Mouse (Mus musculus) C2C12 (cell line): ENCODE measurements at regions not wholly inside any gene's neighbourhood (a gene's known extent, or its start where the extent isn't known, plus 50 kb on each side); places are given as distances from the start of the nearest gene placed in this dataset.

Source experiments
- H3K27me3 ChIP-seq: one replicate; pipeline ENCODE4 v1.6.1; 2011; ENCODE audit not compliant: control insufficient read depth, insufficient read depth, insufficient read length
- H3K36me3 ChIP-seq: one replicate; pipeline ENCODE4 v1.6.1; 2011; ENCODE audit not compliant: control insufficient read depth, insufficient read depth
- H3K4me3 ChIP-seq: one replicate; pipeline ENCODE4 v1.5.1; 2011; ENCODE audit warnings: mild to moderate bottlenecking, control low read depth; ENCODE audit not compliant: poor library complexity, insufficient read depth, severe bottlenecking
- H3K79me2 ChIP-seq: one replicate; pipeline ENCODE4 v1.6.1; 2011; ENCODE audit not compliant: control insufficient read depth, insufficient read depth
- H3K79me3 ChIP-seq: one replicate; pipeline ENCODE4 v1.6.1; 2011; ENCODE audit warnings: low read depth, control low read depth
- H3ac ChIP-seq: one replicate; pipeline ENCODE3; 2011; ENCODE audit warnings: low read depth; ENCODE audit not compliant: control insufficient read depth, insufficient read length
- CEBPB ChIP-seq: IDR thresholded peaks from one replicate; pipeline ENCODE4 v1.6.1; 2011; ENCODE audit warnings: low read depth, mild to moderate bottlenecking, control low read depth, moderate library complexity
- CTCF ChIP-seq: IDR thresholded peaks from one replicate; pipeline ENCODE4 v1.5.1; 2011; ENCODE audit not compliant: control insufficient read depth, insufficient read depth, insufficient read length
- FOSL1 ChIP-seq: IDR thresholded peaks from one replicate; pipeline ENCODE4 v1.8.0; 2011; ENCODE audit warnings: mild to moderate bottlenecking, low read length; ENCODE audit not compliant: poor library complexity, insufficient read depth, severe bottlenecking
- MAX ChIP-seq: IDR thresholded peaks from one replicate; pipeline ENCODE4 v1.6.1; 2011; ENCODE audit warnings: mild to moderate bottlenecking, control low read depth
- MYOD1 ChIP-seq: IDR thresholded peaks from one replicate; pipeline ENCODE4 v1.6.1; 2011; ENCODE audit warnings: low read depth; ENCODE audit not compliant: control insufficient read depth, insufficient read length
- MYOG ChIP-seq: IDR thresholded peaks from one replicate; pipeline ENCODE4 v1.6.1; 2011; ENCODE audit not compliant: control insufficient read depth, insufficient read length; ENCODE audit errors: extremely low read depth
- USF1 ChIP-seq: IDR thresholded peaks from one replicate; pipeline ENCODE4 v1.6.1; 2011; ENCODE audit warnings: low read depth, mild to moderate bottlenecking, control low read depth, moderate library complexity

DNA sequence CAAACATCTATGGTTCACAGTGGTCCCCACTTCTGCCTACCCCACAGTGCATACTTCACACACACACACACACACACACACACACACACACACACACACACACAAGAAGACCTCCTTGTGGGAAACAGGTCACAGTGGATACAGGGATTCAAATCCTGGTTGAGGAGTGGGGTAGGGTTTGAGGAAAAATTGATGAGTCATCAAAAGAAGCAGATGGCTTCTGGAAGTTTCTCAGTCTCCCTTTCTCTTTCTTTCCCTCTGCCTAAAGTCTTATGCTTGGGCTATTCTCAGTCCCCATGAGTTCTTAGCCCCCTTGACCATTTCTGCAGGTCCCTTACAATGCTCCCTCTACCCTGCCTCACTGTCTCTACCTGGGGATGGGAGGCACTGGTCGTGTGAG lies 56.4 kb downstream of the Rassf10 start:
- TF ChIP-seq USF1 (no peak), CTCF (no peak), MYOD1 (no peak), MYOG (no peak), MAX (no peak)
- Histone ChIP-seq H3K27me3 (peaks cover 26% of the 10 kb centered on the region), H3ac (no peak overlapping the region), H3K79me3 (no peaks in the 10 kb centered on the region), H3K4me3 (no peak overlapping the region), H3K36me3 (no peaks in the 10 kb centered on the region), H3K79me2 (no peaks in the 10 kb centered on the region)

DNA sequence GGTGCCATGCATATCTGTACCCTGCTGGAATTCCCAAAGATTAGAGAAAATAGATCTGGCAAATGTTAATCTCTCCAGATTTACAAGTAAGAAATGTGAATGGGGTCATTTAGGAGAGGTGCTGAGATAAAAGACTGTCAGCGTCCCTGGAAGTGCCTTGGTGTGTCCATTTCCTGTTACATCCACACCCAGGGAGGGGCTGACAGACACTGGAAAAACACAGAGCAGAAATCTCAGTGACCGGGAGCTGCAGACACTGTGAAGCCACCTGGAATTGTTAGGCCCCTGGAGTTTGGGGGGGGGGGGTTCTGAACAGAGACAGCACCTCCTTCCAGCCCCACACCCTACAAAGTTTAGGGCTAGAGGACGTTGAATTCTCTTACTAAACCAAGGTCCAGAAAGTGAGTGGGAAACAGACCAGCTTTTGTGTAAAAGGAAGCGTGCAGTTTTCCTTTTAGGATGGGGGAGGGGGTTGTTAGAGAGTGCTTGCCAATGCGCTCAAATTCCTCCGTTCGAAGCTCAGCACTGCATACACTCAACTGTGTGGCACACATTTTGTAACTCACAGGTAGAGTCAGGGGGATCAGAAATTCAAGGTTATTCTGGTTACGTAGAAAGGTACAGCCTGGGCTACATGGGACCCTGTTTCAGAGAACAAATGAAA lies 63.5 kb downstream of the Rassf10 start:
- Histone ChIP-seq H3K4me3 (no peak overlapping the region), H3K36me3 (no peaks in the 10 kb centered on the region), H3K27me3 (peaks cover 34% of the 10 kb centered on the region), H3ac (no peak overlapping the region), H3K79me2 (no peaks in the 10 kb centered on the region), H3K79me3 (no peaks in the 10 kb centered on the region)
- TF ChIP-seq MYOD1: no peak
- TF ChIP-seq USF1: no peak

DNA sequence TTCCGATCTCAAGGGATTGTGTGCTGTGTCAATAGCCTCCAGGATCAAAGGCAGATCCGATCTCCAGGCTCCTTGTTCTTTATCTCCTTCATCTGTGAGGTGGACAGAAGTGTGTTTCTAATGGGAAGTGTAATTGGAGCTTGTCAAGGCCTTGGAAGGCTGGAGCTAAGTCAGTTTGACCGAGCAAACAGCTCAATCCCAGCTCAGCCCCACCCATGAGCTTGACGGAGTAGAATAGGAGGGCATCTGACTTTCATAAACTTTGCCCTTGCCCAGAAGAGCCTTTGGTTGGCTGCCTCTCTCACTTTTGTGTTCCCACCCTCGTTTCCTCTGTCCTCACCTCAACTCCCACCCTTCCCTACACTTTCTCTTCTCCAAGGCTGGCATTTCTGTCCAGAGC lies 67.7 kb downstream of the Rassf10 start:
- peaks cover 19% of the 10 kb centered on the region for H3K27me3 ChIP-seq
- H3K4me3 ChIP-seq: no peak overlapping the region
- H3K36me3 ChIP-seq: no peaks in the 10 kb centered on the region
- no peak for TF ChIP-seq FOSL1
- TF ChIP-seq MYOD1: no peak
- TF ChIP-seq CEBPB: no peak
- TF ChIP-seq USF1: no peak
- TF ChIP-seq MYOG: no peak
- no peak for TF ChIP-seq MAX
- no peak for TF ChIP-seq CTCF
- no peaks in the 10 kb centered on the region for H3K79me3 ChIP-seq
- H3K79me2 ChIP-seq: no peaks in the 10 kb centered on the region
- no peak overlapping the region for H3ac ChIP-seq

DNA sequence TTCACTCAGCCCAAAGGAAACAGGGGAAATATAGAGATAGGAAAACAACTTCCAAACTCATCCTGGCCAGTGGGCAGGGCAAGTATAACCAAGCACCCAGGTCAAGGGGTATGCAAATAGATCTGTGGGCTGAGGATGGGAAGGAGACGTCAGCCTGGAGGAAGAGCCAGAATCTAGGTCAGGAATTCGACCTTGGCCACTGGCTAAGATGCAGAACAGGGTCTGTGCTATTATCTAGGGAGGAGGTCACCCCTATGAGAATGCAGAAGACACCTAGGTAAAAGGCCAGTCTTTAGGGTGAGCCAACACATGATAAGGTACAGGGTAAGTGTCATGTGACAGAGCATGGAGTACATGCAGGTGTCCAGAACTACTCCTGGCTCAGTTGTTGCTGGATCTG lies 68.8 kb downstream of the Rassf10 start:
- no peak for TF ChIP-seq MAX
- H3K79me2 ChIP-seq: no peaks in the 10 kb centered on the region

DNA sequence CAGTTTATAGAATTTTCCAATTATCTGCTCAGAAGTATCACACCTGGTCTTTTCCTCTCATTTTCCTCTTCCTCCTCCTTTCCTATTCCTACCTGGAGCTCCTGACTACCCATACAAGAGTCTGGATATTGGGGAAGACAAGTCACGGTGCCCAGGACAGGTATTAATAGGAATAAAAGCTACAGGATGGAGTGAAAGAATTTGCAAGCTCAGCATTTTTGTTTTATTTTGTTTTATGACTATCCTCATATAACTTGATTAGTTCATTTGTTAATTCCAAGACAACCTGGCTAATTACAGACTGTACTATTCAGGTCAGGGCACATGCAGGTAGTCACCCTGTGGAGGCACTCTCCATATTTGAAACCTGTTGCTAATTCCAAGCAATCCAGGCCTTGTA lies 72.0 kb downstream of the Rassf10 start:
- TF ChIP-seq FOSL1: no peak
- no peak for TF ChIP-seq MYOD1
- no peak for TF ChIP-seq CEBPB
- TF ChIP-seq CTCF: no peak
- no peak for TF ChIP-seq MYOG
- TF ChIP-seq MAX: no peak
- Histone ChIP-seq H3K4me3 (no peak overlapping the region), H3K79me2 (no peaks in the 10 kb centered on the region), H3ac (no peak overlapping the region), H3K79me3 (no peaks in the 10 kb centered on the region), H3K36me3 (no peaks in the 10 kb centered on the region), H3K27me3 (peaks cover 24% of the 10 kb centered on the region)

More for the DNA sequence above, 68.8 kb downstream of the Rassf10 start:
- Histone ChIP-seq H3K79me3 (no peaks in the 10 kb centered on the region), H3ac (no peak overlapping the region), H3K36me3 (no peaks in the 10 kb centered on the region), H3K27me3 (peaks cover 20% of the 10 kb centered on the region), H3K4me3 (no peak overlapping the region)

DNA sequence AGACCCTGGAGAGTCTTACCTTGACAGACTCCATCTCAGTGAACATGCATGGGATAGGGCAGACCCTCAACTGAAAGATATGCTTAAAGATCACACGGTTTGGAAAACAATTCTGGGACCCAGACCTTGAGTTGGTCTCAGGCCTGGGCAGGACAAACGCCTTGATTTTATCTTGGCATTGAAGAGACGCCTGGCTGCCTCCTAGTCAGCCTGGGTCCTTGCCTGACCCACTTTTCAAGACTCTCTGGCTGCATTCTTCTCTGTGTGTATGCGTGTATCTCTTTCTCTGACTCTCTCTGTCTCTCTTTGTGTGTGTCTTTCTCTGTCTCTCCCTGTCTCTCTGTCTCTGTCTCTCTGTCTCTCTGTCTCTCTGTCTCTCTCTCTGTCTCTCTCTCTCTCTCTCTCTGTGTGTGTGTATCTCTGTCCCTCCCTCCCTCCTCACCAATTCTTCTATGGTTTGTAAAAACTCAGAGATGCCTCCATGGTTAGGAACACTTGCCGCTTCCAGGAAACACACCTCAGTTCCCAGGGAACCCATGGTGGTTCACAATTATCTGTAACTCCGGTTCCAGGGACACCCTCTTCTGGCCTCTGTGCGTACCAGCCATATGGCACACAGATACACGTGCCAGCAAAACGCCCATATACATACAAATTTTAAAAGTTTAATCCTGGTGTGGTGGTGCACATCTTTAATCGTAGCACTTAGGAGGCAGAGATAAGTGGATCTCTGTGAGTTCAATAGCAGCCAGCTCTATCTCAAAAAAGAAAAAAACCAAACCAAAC lies 72.7 kb downstream of the Rassf10 start:
- no peak overlapping the region for H3K4me3 ChIP-seq
- H3ac ChIP-seq: no peak overlapping the region
- H3K36me3 ChIP-seq: no peaks in the 10 kb centered on the region
- TF ChIP-seq USF1: no peak
- TF ChIP-seq MYOD1: no peak
- TF ChIP-seq CTCF: no peak
- H3K79me2 ChIP-seq: no peaks in the 10 kb centered on the region
- peaks cover 28% of the 10 kb centered on the region for H3K27me3 ChIP-seq
- H3K79me3 ChIP-seq: no peaks in the 10 kb centered on the region
